Mouse (Mus musculus): ENCODE measurements around the gene Bpifb1. TPM values are rescaled to one million over a fixed set of nuclear protein-coding genes. Genes with fewer than 3 reads are reported as not detected.

Bpifb1 gene
- total and polyA plus RNA-seq, 3 experiments, result not detected

- no peaks in the 10 kb centered on the region for H3K4me1 ChIP-seq (ENCODE audit: control insufficient read depth in 1 of 2, insufficient read depth in 2 of 2)
- H3K4me2 ChIP-seq (ENCODE audit: insufficient read depth, low read depth, poor library complexity, severe bottlenecking), result no peak overlapping the region
- no peaks in the 10 kb centered on the region for H3K79me2 ChIP-seq (replicated peaks; ENCODE audit: control insufficient read depth, extremely low read depth, insufficient read depth, poor library complexity, severe bottlenecking)
- TF ChIP-seq SIN3A (IDR thresholded peaks at IDR 0.05; ENCODE audit: low read length), result no peak
- no peak for TF ChIP-seq JUND (conservative IDR thresholded peaks at IDR 0.05; ENCODE audit: low read depth, low read length)
- TF ChIP-seq POLR2AphosphoS2 (IDR thresholded peaks at IDR 0.05; ENCODE audit: low read depth, low read length), result no peak
- no peak for TF ChIP-seq CTCF (conservative IDR thresholded peaks at IDR 0.05 in 1 of 2, IDR thresholded peaks at IDR 0.05 in 1 of 2; ENCODE audit: low read depth in 2 of 2, low read length in 2 of 2)
- no peak for TF ChIP-seq BHLHE40 (IDR thresholded peaks at IDR 0.05; ENCODE audit: low read depth, low read length)
- TF ChIP-seq JUN (IDR thresholded peaks at IDR 0.05; ENCODE audit: insufficient read depth, low read depth, low read length), result no peak
- no peak for TF ChIP-seq ZNF384 (IDR thresholded peaks at IDR 0.05; ENCODE audit: low read depth, low read length)
- TF ChIP-seq SMC3 (IDR thresholded peaks at IDR 0.05; ENCODE audit: low read depth, low read length), result no peak
- no peak for TF ChIP-seq USF2 (conservative IDR thresholded peaks at IDR 0.05; ENCODE audit: low read depth, low read length)
- no peaks in the 10 kb centered on the region for H3K9me3 ChIP-seq (replicated peaks; ENCODE audit: low read length)
- no peak overlapping the region for H3K4me3 ChIP-seq (replicated peaks in 1 of 3; ENCODE audit: low read depth in 2 of 3, low read length in 2 of 3, poor library complexity in 1 of 3)
- in situ Hi-C loops (cut with MboI; ENCODE audit: low pct_ligation_motif_present, low pct_unique_long_range_greater_than_20kb, low sequenced_read_pairs) (no loop called here), dilution Hi-C loops (cut with MboI; ENCODE audit: extremely low pct_ligation_motif_present, extremely low pct_unique_long_range_greater_than_20kb, low sequenced_read_pairs) (no loop called here)
- H3K9ac ChIP-seq (ENCODE audit: insufficient read depth, low read depth), result no peak overlapping the region
- peaks cover 85% of the 10 kb centered on the region for H3K27me3 ChIP-seq (replicated peaks)
- H3K36me3 ChIP-seq (replicated peaks in 1 of 2; ENCODE audit: control insufficient read depth in 1 of 2, insufficient read depth in 1 of 2, low read length in 1 of 2), result no peaks in the 10 kb centered on the region
- H3K27ac ChIP-seq (ENCODE audit: insufficient read depth, low read depth), result no peak overlapping the region
- no peak for DNase-seq (ENCODE audit: extremely low read depth)
Observed at GRCm38 (mm10) chr2:154211121-154211520, 20.5 kb downstream of the Bpifb1 start.

DNA sequence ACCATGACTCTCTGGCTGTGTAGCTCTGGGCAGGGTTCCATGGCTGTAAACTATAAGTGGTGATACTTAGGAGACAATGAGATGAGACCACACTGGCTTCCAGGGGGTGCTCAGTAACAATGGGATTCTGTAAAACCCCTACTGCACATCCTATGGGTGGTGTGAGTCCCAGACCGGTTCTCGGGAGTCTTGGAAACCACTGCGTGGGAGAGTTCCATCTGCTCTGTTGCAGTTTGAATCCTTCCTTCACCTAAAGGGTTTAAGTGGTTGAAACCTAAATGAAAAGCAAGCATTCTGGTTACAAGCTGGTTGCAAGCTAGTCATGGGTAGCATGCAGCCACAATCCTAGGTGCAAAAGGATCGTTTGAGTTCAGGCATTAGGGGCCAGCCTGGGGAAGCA lies 21.3 kb downstream of the Bpifb1 start:
- no peak overlapping the region for H3K27ac ChIP-seq (ENCODE audit: insufficient read depth, low read depth)

DNA sequence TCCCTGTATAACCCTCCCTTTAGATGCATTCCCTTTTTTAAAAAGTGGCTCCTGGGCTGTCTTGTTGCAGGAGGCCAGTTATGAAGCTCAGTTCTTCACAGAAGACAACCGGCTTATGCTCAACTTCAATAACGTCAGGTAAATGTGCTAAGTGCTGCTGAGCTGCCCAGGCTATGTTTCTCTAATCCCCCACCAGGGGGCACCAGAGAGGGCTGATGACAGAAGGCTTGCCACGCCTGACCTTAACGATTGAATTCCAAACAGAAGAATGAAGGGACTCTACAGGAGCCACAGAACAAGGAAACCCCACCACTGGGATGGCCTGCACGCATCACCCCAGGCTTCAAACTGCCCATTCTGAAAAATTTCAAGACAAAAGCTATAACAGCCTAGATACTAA lies 24.6 kb downstream of the Bpifb1 start:
- Histone ChIP-seq H3K4me1 (ENCODE audit: control insufficient read depth in 1 of 2, insufficient read depth in 2 of 2) (no peaks in the 10 kb centered on the region), H3K4me3 (replicated peaks in 1 of 3; ENCODE audit: low read depth in 2 of 3, low read length in 2 of 3, poor library complexity in 1 of 3) (no peak overlapping the region), H3K4me2 (ENCODE audit: insufficient read depth, low read depth, poor library complexity, severe bottlenecking) (no peak overlapping the region), H3K9me3 (replicated peaks; ENCODE audit: low read length) (no peaks in the 10 kb centered on the region), H3K27me3 (replicated peaks) (peaks cover 88% of the 10 kb centered on the region), H3K36me3 (replicated peaks in 1 of 2; ENCODE audit: control insufficient read depth in 1 of 2, insufficient read depth in 1 of 2, low read length in 1 of 2) (no peaks in the 10 kb centered on the region), H3K9ac (ENCODE audit: insufficient read depth, low read depth) (no peak overlapping the region), H3K79me2 (replicated peaks; ENCODE audit: control insufficient read depth, extremely low read depth, insufficient read depth, poor library complexity, severe bottlenecking) (no peaks in the 10 kb centered on the region), H3K27ac (ENCODE audit: insufficient read depth, low read depth) (no peak overlapping the region)
- TF ChIP-seq RCOR1 (conservative IDR thresholded peaks at IDR 0.05; ENCODE audit: low read depth, low read length) (no peak), IRF4 (IDR thresholded peaks at IDR 0.05; ENCODE audit: low read depth, low read length) (no peak), CTCF (conservative IDR thresholded peaks at IDR 0.05 in 1 of 2, IDR thresholded peaks at IDR 0.05 in 1 of 2; ENCODE audit: low read depth in 2 of 2, low read length in 2 of 2) (peak; percentile 81 to 84), RAD21 (IDR thresholded peaks at IDR 0.05; ENCODE audit: low read depth, low read length) (peak; percentile 41), SMC3 (IDR thresholded peaks at IDR 0.05; ENCODE audit: low read depth, low read length) (peak; percentile 81)
- DNase-seq (ENCODE audit: extremely low read depth), result peak; percentile 77
- dilution Hi-C loops (cut with MboI; ENCODE audit: extremely low pct_ligation_motif_present, extremely low pct_unique_long_range_greater_than_20kb, low sequenced_read_pairs) (no loop called here), in situ Hi-C loops (cut with MboI; ENCODE audit: low pct_ligation_motif_present, low pct_unique_long_range_greater_than_20kb, low sequenced_read_pairs) (no loop called here)

More for the DNA sequence above, 21.3 kb downstream of the Bpifb1 start:
- in situ Hi-C loops (cut with MboI; ENCODE audit: low pct_ligation_motif_present, low pct_unique_long_range_greater_than_20kb, low sequenced_read_pairs), result no loop called here
- H3K9me3 ChIP-seq (replicated peaks; ENCODE audit: low read length), result no peaks in the 10 kb centered on the region
- no peak overlapping the region for H3K4me2 ChIP-seq (ENCODE audit: insufficient read depth, low read depth, poor library complexity, severe bottlenecking)
- no peaks in the 10 kb centered on the region for H3K79me2 ChIP-seq (replicated peaks; ENCODE audit: control insufficient read depth, extremely low read depth, insufficient read depth, poor library complexity, severe bottlenecking)
- no peak for DNase-seq (ENCODE audit: extremely low read depth)
- dilution Hi-C loops (cut with MboI; ENCODE audit: extremely low pct_ligation_motif_present, extremely low pct_unique_long_range_greater_than_20kb, low sequenced_read_pairs), result no loop called here
- peaks cover 84% of the 10 kb centered on the region for H3K27me3 ChIP-seq (replicated peaks)
- H3K9ac ChIP-seq (ENCODE audit: insufficient read depth, low read depth), result no peak overlapping the region
- TF ChIP-seq MAFK (IDR thresholded peaks at IDR 0.05; ENCODE audit: insufficient replicate concordance, low read length), result no peak
- no peak for TF ChIP-seq ELF1 (IDR thresholded peaks at IDR 0.05; ENCODE audit: low read depth, low read length)
- no peak for TF ChIP-seq KAT2A (IDR thresholded peaks at IDR 0.05; ENCODE audit: insufficient replicate concordance, low read length)
- no peak for TF ChIP-seq POLR2AphosphoS2 (IDR thresholded peaks at IDR 0.05; ENCODE audit: low read depth, low read length)
- TF ChIP-seq MAX (IDR thresholded peaks at IDR 0.05; ENCODE audit: low read length), result no peak
- no peak for TF ChIP-seq E2F4 (IDR thresholded peaks at IDR 0.05; ENCODE audit: insufficient replicate concordance, low read depth, low read length)
- no peak for TF ChIP-seq RCOR1 (conservative IDR thresholded peaks at IDR 0.05; ENCODE audit: low read depth, low read length)
- no peak for TF ChIP-seq SIN3A (IDR thresholded peaks at IDR 0.05; ENCODE audit: low read length)
- TF ChIP-seq ZKSCAN1 (IDR thresholded peaks at IDR 0.05; ENCODE audit: borderline replicate concordance, low read depth, low read length), result no peak
- TF ChIP-seq UBTF (IDR thresholded peaks at IDR 0.05; ENCODE audit: low read depth, low read length), result no peak
- H3K4me1 ChIP-seq (ENCODE audit: control insufficient read depth in 1 of 2, insufficient read depth in 2 of 2), result no peaks in the 10 kb centered on the region
- no peak overlapping the region for H3K4me3 ChIP-seq (replicated peaks in 1 of 3; ENCODE audit: low read depth in 2 of 3, low read length in 2 of 3, poor library complexity in 1 of 3)
- H3K36me3 ChIP-seq (replicated peaks in 1 of 2; ENCODE audit: control insufficient read depth in 1 of 2, insufficient read depth in 1 of 2, low read length in 1 of 2), result no peaks in the 10 kb centered on the region

All from CH12.LX (cell line).